ENCODE assay signal across 22 mouse cellular contexts in genomic region chr9:14398084-14398483, GRCm38 (mm10). TPM values are rescaled to one million over a fixed set of nuclear protein-coding genes. Genes with fewer than 3 reads are reported as not detected.
DNase-seq lines count a peak whose midpoint lies in the region; ATAC-seq and TF ChIP-seq lines count a peak whose summit lies in the region.
"Had no signal": no experiment of that assay in that cellular context is flagged by ENCODE, and none has a peak within 500 bp of the region (broad histone marks: within the 10 kb centered on the region; RNA-seq: fewer than 3 reads in every experiment).

No protein-coding gene starts in this region.

- H3K4me1 ChIP-seq in lung, adult 2 months (ENCODE audit: control insufficient read depth, insufficient read depth, low read length), result peaks cover 3% of the 10 kb centered on the region; the same call in 1 of the 2 replicates
- H3K4me1 ChIP-seq in hindbrain, embryonic 12.5 days, result no peaks in the 10 kb centered on the region
- H3K4me1 ChIP-seq: embryonic facial prominence, embryonic 12.5 days; forebrain, embryonic 13.5 days; kidney, embryonic 15.5 days; limb, embryonic 10.5 days; midbrain, embryonic 13.5 days had no signal

- H3K4me2 ChIP-seq in hindbrain, embryonic 12.5 days (replicated peaks), result no peak overlapping the region
- H3K4me2 ChIP-seq: embryonic facial prominence, embryonic 12.5 days; forebrain, embryonic 13.5 days; heart, embryonic 11.5 days; kidney, embryonic 15.5 days; liver, embryonic 11.5 days; midbrain, embryonic 13.5 days had no signal

- no peaks in the 10 kb centered on the region for H3K27me3 ChIP-seq in hindbrain, embryonic 12.5 days
- H3K27me3 ChIP-seq: embryonic facial prominence, embryonic 12.5 days; forebrain, embryonic 13.5 days; kidney, embryonic 15.5 days; midbrain, embryonic 13.5 days had no signal

- no peaks in the 10 kb centered on the region for H3K36me3 ChIP-seq in hindbrain, embryonic 12.5 days
- H3K36me3 ChIP-seq: embryonic facial prominence, embryonic 12.5 days; kidney, embryonic 15.5 days; limb, embryonic 10.5 days; midbrain, embryonic 13.5 days had no signal

- 23% methylated on average over 1 of the region's 1 CpGs for WGBS in lung, adult 2 months
- WGBS in hindbrain, embryonic 12.5 days, result 84% methylated on average over 1 of the region's 1 CpGs

- TF ChIP-seq CTCF in lung, adult 2 months (IDR thresholded peaks at IDR 0.05; ENCODE audit: insufficient read depth, low read length), result no peak

- peak; percentile 25 for DNase-seq in adrenal gland, adult 8-10 months
- no peak for DNase-seq in adrenal gland, postnatal 4 days (ENCODE audit: low spot score in 2 of 2)
- DNase-seq in adrenal gland, postnatal 25 days, result peak; percentile 25
- peak; percentile 24 for DNase-seq in lung, adult 2 months
- peak; percentile 23 to 43 for DNase-seq in lung, postnatal 4 days
- no peak for DNase-seq in layer of hippocampus, adult 9-11 months
- no peak for DNase-seq in embryo, embryonic 10 days (ENCODE audit: low spot score)
- DNase-seq: cerebellum, adult 11-12 months; cerebellum, postnatal 10 days; heart, postnatal 10 days; liver, postnatal 0 days; thymus, adult 2 months had no signal

- ATAC-seq in hindbrain, embryonic 12.5 days (ENCODE audit: low FRiP score), result no peak
- ATAC-seq: forebrain, embryonic 13.5 days; intestine, postnatal 0 days; midbrain, embryonic 13.5 days had no signal

- H3K9me3 ChIP-seq in hindbrain, embryonic 12.5 days (replicated peaks), result no peaks in the 10 kb centered on the region
- H3K9me3 ChIP-seq: embryonic facial prominence, embryonic 12.5 days; forebrain, embryonic 13.5 days; kidney, embryonic 15.5 days; limb, embryonic 10.5 days; megakaryocyte, embryonic 14.5 days; midbrain, embryonic 13.5 days had no signal

- no peak for TF ChIP-seq POLR2A in lung, adult 2 months (IDR thresholded peaks at IDR 0.05; ENCODE audit: borderline replicate concordance, extremely low read depth, low read depth, low read length)

- no peak overlapping the region for H3K27ac ChIP-seq in hindbrain, embryonic 12.5 days
- H3K27ac ChIP-seq: embryonic facial prominence, embryonic 12.5 days; forebrain, embryonic 13.5 days; kidney, embryonic 15.5 days; limb, embryonic 10.5 days; midbrain, embryonic 13.5 days had no signal

- H3K4me3 ChIP-seq in lung, adult 2 months (replicated peaks; ENCODE audit: extremely low read depth, low read depth, low read length), result no peak overlapping the region
- no peak overlapping the region for H3K4me3 ChIP-seq in hindbrain, embryonic 12.5 days
- H3K4me3 ChIP-seq: embryonic facial prominence, embryonic 12.5 days; forebrain, embryonic 13.5 days; kidney, embryonic 15.5 days; limb, embryonic 10.5 days; megakaryocyte, embryonic 14.5 days; midbrain, embryonic 13.5 days had no signal

- H3K9ac ChIP-seq in hindbrain, embryonic 12.5 days, result no peak overlapping the region
- H3K9ac ChIP-seq: embryonic facial prominence, embryonic 12.5 days; forebrain, embryonic 13.5 days; kidney, embryonic 15.5 days; liver, postnatal 0 days; midbrain, embryonic 13.5 days had no signal

RNA-seq across cellular contexts. Expression of gene Endod1, which starts 16.8 kb away (rescaled TPM):
- 10 to 100 TPM; 13.3 to 20.5 (median 15.6) TPM for total RNA-seq in adrenal gland, adult 8-10 months (2022)
- 10 to 100 TPM; 18.2 to 24.0 TPM for total RNA-seq in adrenal gland, postnatal 4 days (2021)
- total RNA-seq in adrenal gland, postnatal 25 days (2021), result 13.3 and 14.0 TPM in 2 replicates
- polyA plus RNA-seq in lung, adult 2 months (2012; rRNA removed), result 92.8 and 108 TPM in 2 replicates
- 11.0 and 11.9 TPM in 2 replicates for polyA plus RNA-seq in hindbrain, embryonic 12.5 days (2016; fragmentation: Nextera tagmentation; extraction: Ambion mirVana)

Comparison
In these comparisons a context has a peak if more than half of its experiments do, and no peak if none do; other contexts are left out.
1. DNase-seq: peak in adrenal gland, adult 8-10 months (single experiment), adrenal gland, postnatal 25 days (single experiment), lung, adult 2 months (single experiment) and lung, postnatal 4 days (2 of 2); none in adrenal gland, postnatal 4 days (0 of 2), layer of hippocampus, adult 9-11 months (single experiment) and embryo, embryonic 10 days (single experiment).